Mouse (Mus musculus) heart, adult 2 months (tissue): ENCODE data around the gene Crbn.

Experiments
- CTCF ChIP-seq: fragments of 200-600 bp; IDR thresholded peaks from 2 replicates; pipeline ENCODE4 v1.8.1; 2022; ENCODE audit warnings: antibody characterized with exemption, mild to moderate bottlenecking, moderate library complexity
- POLR2A ChIP-seq: fragments of 200-500 bp; IDR thresholded peaks from 2 replicates; pipeline ENCODE4 v1.6.1; 2011; ENCODE audit warnings: mild to moderate bottlenecking, low read depth, low read length, control low read depth; ENCODE audit not compliant: insufficient read depth

- TF ChIP-seq POLR2A = no peak
- TF ChIP-seq CTCF = no peak
Observed at GRCm38 (mm10) chr6:106838053-106838452, 38.2 kb upstream of the Crbn start.
